Mouse (Mus musculus) neural tube, embryonic 10.5 days (tissue): ENCODE results near the gene Tcf25.
"Not testable (repeated sequence)": the region's sequence is repeated elsewhere in the genome, so short reads cannot be mapped to it uniquely, and the experiment has no call there.

ENCODE experiments used
- DNase-seq: peaks from one replicate; pipeline ENCODE4 v3.0.0-alpha.2; 2017; ENCODE audit warnings: low spot score; ENCODE audit errors: extremely low spot score

Tcf25 gene

DNA sequence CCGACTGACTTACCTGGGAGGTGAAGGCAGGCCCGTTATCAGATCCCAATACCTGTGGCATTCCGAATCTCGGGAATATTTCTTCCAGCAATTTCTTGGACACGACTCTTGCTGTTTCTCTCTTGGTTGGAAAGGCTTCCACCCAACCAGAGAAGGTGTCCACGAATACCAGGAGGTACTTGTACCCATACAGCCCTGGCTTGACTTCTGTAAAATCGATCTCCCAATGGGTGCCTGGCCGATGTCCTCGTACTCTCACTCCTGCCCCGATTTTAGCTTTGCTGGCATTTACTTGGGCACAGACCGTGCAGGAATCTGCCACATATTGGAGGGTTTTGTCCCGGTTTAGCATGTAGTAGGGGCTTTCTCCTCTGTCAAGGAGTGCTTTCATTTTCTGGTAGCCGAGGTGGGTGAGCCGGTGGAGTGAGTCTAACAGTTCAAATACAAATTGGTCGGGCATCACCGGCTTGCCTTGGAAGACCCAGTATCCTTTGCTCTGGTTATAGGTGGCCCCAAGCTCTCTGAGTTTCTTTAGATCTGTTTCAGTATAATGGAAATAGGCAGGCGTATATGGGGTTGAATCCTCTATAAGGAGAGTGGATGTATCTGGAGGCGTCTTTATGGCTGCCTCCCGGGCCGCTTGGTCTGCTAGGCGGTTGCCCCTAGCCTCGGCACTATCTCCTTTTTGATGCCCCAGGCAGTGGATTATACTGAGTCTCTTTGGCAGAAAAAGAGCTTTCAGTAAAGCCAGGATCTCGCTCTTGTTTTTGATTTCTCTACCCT lies 55.6 kb downstream of the Tcf25 start:
- no peak for DNase-seq

DNA sequence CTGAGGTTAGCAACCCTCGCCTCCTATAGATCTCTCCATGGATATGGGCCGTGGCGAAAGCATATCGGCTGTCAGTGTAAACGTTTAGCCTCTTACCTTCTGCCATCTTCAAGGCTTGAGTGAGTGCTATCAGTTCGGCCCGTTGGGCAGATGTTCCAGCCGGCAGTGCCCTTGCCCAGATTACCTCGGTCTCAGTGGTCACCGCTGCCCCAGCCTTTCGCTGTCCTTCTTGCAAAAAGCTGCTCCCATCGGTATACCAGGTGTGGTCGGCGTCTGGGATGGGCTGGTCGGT lies 56.1 kb downstream of the Tcf25 start:
- DNase-seq, result not testable (repeated sequence)

DNA sequence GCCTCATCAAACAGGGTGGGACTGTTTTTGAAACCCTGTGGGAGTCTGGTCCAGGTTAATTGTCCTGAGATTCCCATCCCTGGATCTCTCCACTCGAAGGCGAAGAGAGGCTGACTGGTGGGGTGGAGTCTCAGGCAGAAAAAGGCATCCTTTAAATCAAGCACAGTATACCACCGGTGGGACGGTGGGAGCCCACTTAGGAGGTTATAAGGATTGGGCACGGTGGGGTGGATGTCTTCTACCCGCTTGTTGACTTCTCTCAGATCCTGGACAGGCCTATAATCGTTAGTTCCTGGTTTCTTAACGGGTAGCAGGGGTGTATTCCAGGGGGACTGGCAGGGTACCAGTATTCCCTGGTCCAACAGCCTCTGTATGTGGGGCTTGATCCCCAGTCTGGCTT lies 57.4 kb downstream of the Tcf25 start:
- DNase-seq, result not testable (repeated sequence)

DNA sequence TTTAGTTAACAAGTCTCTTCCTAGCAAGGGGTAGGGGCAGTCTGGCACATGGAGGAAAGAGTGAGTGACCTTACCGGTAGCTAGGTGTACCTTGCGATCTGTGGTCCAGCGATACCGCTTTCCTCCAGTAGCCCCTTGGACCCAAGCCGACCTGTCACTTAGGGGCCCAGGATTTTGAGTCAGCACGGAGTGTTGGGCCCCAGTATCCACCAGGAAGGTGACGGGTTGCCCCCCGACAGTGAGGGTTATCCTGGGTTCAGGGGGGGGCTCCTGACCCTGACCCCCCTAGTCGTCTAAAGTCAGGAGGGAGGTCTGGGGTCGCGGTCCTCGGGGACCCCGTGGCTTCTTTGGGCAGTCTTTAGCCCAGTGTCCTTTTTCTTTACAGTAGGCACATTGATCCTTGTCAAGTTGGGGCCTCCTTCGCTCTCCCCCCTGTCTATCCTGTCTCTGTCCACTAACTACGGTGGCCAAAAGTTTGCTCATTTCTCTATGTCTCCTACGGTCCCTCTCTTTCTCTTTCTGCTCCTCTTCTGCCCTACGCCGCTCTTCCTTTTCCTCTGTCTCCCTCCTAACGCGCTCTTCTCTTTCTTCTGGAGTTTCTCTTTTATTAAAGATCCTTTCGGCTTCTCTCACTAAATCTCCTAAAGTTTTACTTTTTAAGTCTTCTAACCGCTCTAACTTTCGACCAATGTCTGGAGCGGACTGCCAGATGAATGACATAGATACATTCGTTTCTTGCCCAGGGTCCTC lies 58.2 kb downstream of the Tcf25 start:
- DNase-seq, result no peak

DNA sequence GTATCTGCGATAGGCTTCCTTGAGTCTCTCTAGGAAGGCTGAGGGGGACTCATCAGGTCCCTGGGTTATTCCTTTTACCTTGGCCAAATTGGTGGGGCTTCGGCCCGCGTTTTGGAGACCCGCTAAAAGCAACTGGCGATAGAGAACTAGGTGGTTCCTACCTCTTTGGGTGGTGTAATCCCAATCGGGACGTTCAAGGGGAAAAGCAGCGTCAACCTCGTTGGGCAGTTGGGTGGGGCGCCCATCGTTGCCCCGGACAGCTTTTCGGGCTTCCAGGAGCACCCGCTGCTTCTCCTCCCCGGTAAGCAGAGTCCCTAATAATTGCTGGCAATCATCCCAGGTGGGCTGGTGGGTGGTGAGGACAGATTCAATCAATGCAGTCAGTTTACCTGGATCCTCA lies 58.8 kb downstream of the Tcf25 start:
- no peak for DNase-seq

DNA sequence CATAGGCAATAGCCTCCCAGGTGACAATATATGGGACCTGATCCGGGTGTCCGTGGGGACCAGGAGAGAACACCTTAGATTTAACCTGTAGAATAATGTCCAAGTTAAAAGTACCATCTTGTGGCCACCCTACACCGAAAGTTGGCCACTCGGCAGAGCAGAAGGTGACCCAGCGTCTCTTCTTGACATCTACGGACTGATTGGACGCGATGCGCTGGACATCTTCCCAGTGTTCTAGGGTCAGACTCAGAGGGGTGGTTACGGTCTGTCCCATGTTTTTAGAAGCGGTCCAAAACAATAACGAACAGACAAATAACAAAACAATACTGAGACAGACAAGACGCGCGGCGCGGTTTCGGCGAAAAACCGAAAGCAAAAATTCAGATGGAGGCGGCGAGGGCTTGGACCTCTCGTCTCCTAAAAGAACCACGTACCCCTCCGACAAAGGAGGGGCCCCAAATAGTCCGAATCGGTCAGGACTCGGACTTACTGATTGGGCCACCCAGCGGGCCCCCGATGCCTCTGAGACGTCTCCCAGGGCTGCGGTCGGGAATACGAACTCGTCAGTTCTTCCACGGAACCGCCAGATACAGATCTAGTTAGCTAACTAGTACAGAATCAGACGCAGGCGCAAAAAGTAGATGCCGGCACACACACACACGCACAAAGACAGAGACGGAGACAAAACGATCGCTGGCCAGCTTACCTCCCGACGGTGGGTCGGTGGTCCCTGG lies 59.9 kb downstream of the Tcf25 start:
- DNase-seq, result not testable (repeated sequence)

DNA sequence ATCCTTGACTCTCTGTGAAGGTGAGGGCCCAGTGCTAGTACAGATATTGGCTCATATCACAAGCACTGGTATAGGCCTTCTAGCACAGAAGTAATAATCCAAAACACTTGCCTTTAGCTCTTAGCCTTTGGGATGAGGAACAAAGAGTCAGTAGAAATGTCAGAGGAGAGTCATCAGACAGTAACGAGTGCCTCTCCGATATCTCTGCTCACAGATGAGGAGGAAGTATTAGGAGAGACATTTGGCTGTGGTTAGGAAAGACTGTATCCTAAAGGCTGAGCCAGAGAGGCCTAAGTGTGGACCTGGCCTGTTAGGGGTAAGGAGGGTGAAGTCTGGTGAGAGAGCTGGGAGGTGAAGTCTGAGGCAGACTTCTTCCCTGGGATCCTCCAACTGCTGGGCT lies 68.2 kb downstream of the Tcf25 start:
- DNase-seq, result no peak

DNA sequence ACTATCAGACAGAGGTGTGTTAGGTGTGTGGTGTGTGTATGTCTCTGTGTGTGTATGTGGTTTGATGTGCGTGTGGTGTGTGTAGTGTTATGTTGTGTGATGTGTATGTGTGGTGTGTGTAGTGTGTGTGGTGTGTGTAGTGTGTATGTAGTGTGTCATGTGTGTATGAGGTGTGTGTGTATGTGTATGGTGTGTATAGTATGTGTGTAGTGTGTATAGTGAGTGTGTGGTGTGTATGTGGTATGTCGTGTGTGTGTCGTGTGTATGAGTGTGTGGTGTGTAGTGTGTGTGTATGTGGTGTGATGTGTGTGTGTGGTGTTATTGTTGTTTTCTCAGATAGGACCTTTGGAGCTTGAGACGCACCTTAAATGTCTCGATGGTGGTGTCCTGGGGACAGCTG lies 68.8 kb downstream of the Tcf25 start:
- DNase-seq, result no peak

DNA sequence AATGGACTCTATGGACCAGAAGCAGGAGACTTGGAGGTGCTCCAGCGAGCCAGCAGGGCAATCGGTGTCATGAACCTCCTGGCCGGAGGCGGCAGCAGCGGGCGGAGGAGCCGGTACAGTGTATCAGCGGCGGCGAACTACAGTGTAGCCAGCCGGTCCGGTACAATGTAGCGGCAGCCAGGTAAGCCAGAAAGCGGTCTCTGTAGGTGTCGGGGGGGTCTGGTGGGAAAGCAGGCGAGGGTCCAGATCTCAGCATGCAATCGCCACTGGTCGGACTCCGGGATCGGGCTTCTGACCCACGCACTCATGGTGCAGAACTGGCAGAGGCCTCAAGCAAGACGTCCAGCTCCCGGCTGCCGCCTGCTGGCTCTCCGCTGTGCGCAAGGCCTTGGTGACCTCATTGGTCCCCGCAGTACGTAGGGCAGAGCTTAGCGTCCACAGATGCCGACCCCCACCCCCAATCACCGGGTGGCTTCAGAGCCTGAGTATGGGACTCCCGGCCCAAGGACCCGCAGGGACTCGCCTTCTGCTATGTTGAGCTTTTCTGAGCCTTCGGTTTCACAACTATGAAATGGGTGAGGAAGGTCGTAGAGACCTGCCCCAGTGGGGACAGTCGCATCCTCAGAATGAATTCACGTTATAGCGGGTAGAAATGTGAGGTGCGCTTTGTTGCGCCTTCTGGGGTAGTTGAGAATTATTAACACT lies 69.5 kb downstream of the Tcf25 start:
- peak; percentile 93 for DNase-seq

DNA sequence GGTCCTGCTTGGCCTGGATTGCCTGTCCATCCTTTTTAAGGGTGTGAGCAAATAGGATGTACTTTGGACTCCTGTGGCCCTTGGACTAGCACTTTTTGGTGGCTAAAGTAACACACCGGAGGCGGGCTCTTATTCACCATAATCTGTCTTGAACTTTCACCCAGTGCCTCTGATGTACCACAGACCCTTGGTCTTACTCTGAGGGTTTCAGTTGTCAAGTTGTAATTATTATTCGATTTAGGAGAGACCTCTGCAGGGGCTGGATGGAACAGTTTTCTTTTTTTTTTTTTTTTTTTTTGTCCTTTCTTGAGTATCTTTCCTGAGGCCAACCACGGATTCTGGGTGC lies 70.0 kb downstream of the Tcf25 start:
- DNase-seq, result no peak

DNA sequence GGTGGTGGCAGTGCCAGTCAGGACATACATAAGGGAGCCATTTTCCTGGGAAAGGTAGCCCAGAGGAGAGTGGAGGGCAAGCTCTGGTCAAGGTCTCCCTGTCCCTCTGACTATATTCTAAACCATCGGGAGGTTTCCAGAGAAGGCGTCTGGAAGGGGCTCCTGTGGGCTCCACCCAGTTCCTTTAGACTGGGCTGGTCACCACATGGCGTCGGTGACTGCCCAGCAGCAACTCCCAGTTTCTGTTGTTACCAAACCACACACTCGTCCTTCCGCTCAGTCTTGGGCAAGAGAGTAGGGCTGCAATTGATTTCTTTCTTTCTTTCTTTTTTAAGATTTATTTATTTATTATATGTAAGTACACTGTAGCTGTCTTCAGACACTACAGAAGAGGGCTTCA lies 70.6 kb downstream of the Tcf25 start:
- DNase-seq, result no peak

DNA sequence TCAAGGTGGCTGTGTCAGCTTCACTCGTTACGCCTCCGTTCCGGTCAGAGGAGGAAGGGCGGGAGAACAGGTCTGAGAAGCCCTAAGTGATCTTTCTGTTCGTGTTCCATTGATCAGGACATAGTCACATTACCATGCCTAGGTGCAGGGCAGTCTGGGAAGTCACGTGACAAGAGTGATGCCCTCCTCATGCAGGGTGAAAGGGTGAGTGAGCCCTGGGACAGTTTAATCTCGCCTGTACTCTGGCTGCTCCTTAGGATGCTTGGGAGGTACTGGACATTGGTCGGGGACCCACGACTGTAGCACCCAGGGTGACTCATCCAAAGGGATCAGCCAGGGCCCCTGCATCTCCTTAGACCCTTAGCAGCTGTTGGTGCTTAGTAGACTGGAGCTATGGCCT lies 72.4 kb downstream of the Tcf25 start:
- no peak for DNase-seq

DNA sequence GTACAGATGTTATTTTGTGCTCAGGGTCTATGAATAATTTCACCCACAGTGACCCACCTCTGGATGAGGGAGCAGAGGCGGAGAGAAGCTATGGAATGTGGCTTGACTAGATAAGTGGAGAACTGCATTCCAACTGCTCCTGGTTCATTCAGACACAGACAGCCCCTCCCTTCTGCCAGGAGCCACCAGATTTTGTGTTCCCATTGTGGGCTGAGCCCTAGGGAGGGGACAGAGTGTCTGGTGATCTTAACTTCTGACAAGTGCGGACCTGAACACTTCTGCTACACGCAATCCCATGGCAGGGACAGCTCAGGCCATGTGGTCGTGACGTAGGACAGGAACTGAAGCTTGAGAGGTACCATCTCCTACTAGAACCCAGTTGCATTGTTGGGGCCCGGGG lies 73.2 kb downstream of the Tcf25 start:
- no peak for DNase-seq

DNA sequence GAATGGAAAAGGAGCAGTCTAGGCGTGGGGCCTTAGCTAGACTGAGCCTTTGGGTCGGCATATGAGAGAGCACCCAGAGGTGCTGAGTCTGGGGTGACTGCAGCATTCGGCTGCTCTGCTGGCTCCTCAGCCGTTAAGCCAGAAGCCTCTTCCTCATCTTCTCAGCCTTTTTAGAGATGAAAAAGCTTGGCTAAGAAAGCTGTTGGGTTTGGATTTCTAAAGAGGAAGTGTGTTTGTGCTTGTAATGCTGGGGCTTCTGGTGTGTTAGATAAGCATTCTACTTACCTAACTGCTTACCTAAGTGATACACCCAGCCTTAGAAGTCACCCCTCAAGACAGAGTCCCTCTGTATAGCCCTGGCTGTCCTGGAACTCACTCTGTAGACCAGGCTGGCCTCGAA lies 77.2 kb downstream of the Tcf25 start:
- no peak for DNase-seq

DNA sequence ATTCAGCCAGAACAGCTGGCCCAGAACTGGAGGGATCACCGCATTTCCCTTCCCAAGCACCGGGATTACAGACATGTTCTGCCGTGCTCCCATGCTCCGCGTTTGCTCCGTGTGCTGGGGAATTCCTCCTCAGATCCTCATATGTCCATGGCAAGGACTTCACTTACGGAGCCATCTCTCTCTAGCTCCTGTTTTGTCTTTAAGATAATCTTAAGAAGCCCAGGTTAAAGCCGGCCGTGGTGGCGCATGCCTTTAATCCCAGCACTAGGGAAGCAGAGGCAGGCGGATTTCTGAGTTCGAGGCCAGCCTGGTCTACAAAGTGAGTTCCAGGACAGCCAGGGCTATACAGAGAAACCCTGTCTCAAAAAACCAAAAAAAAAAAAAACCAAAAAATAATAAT lies 78.2 kb downstream of the Tcf25 start:
- DNase-seq, result not testable (repeated sequence)

DNA sequence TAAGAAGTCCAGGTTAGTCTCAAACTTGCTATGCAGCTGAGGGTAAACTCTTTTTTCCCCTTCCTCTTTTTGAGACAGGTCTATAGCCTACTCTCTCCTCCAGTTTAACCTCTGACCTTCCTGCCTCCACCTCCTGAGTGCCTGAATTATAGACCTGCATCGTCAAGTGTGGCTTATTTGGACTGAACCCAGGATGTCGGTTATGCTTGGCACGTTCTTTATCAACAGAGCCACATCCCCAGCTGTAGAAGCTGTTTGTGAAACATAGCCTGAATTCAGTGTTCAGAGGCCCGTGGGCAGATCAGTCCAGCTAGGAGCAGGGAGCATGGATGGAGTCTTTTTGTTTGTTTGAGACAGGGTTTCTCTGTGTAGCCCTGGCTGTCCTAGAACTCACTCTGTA lies 78.6 kb downstream of the Tcf25 start:
- no peak for DNase-seq

DNA sequence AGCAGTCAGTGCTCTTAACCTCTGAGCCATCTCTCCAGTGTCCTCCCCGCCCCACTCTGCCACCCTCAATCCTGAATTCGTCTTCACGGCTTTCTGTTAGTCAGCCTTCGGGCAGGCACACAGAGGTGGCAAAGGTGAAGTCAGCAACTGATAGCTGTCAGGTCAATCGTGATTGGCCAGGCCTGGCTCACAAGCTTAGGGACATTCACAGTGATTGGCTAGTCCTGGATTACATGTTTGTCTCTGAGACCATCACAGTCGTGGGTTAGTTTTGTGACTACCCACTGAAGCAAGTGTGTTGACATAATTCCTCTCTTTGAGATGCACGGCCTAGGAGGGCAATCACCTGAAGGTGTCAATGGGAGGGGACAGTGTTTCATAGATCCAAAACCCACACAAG lies 79.7 kb downstream of the Tcf25 start:
- DNase-seq, result no peak
